Mouse (Mus musculus) thymus, adult 2 months (tissue): ENCODE measurements around the gene Magix.

Source experiments
- CTCF ChIP-seq: fragments of 200-500 bp; IDR thresholded peaks from 2 replicates; pipeline ENCODE4 v1.5.1; 2012; ENCODE audit warnings: mild to moderate bottlenecking, control low read depth, low read length, moderate library complexity, borderline replicate concordance; ENCODE audit not compliant: control insufficient read depth, poor library complexity, insufficient read depth; ENCODE audit errors: extremely low read depth
- POLR2A ChIP-seq: fragments of 200-500 bp; IDR thresholded peaks from 2 replicates; pipeline ENCODE4 v1.6.1; 2012; ENCODE audit warnings: mild to moderate bottlenecking, low read length, control low read depth, moderate library complexity; ENCODE audit not compliant: control insufficient read depth, poor library complexity, insufficient read depth; ENCODE audit errors: extremely low read depth

- no peak for TF ChIP-seq POLR2A
- no peak for TF ChIP-seq CTCF
Observed at GRCm38 (mm10) chrX:7725841-7726240, 44.8 kb upstream of the Magix start.
